Mouse (Mus musculus) liver, postnatal 0 days (tissue): ENCODE data around the gene Cfap43.

Experiments
- CTCF ChIP-seq: sonication (generic); IDR thresholded peaks from 2 replicates; pipeline ENCODE4 v1.5.1; 2016; ENCODE audit warnings: antibody characterized with exemption, low read depth
- EP300 ChIP-seq: IDR thresholded peaks from 2 replicates; pipeline ENCODE4 v1.6.1; 2016; ENCODE audit warnings: antibody characterized with exemption, low read depth, mild to moderate bottlenecking

- no peak for TF ChIP-seq CTCF
- TF ChIP-seq EP300: no peak
Measured at GRCm38 (mm10) chr19:47909387-47910116, 9.5 kb downstream of the Cfap43 start.
